Mouse (Mus musculus): ENCODE results near the gene Mpp2. TPM values are rescaled to one million over a fixed set of nuclear protein-coding genes. Genes with fewer than 3 reads are reported as not detected.

Gene Mpp2
- polyA plus RNA-seq, 1 experiment, result 4.3 TPM

DNA sequence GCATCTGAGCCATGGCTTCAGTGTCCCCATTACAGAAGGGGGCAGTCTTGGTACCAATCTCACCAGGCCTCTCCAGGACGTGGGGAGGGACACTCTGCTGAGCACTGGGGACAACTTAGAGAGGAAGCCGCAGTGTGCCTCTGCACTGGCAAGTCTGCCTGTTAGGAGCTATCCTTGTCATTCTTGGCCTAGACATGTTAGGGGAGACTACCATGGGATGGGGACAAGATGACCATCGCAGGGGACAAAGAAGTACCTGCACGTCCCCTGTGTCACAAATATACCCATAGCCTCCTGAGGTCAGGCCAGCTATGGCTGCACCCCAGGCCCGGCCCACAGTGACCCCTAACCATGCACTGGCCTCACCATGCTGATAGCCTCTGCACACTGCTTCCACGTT, 44.9 kb downstream of the Mpp2 start:
- peaks cover 52% of the 10 kb centered on the region for H3K27me3 ChIP-seq (ENCODE audit: control insufficient read depth, insufficient read depth, insufficient read length)
- no peak overlapping the region for H3ac ChIP-seq (ENCODE audit: control insufficient read depth, insufficient read length)
- no peaks in the 10 kb centered on the region for H3K36me3 ChIP-seq (ENCODE audit: control insufficient read depth, insufficient read depth)
- no peaks in the 10 kb centered on the region for H3K79me2 ChIP-seq (ENCODE audit: control insufficient read depth, insufficient read depth)
- no peak overlapping the region for H3K4me3 ChIP-seq
- TF ChIP-seq USF1 (IDR thresholded peaks at IDR 0.05; ENCODE audit: low read depth) (no peak), MYOG (IDR thresholded peaks at IDR 0.05; ENCODE audit: control insufficient read depth in 1 of 3, insufficient read depth in 1 of 3, insufficient read length in 2 of 3, low read depth in 2 of 3) (no peak), MYOD1 (IDR thresholded peaks at IDR 0.05; ENCODE audit: control insufficient read depth in 1 of 3, insufficient read length in 2 of 3, low read depth in 2 of 3) (no peak), POLR2AphosphoS2 (IDR thresholded peaks at IDR 0.05; ENCODE audit: insufficient read length, low read depth) (no peak), MAX (IDR thresholded peaks at IDR 0.05; ENCODE audit: low read depth) (no peak), E2F4 (IDR thresholded peaks at IDR 0.05; ENCODE audit: insufficient read depth) (no peak), TCF12 (IDR thresholded peaks at IDR 0.05; ENCODE audit: insufficient read depth, poor library complexity, severe bottlenecking) (no peak), SRF (IDR thresholded peaks at IDR 0.05; ENCODE audit: control insufficient read depth, insufficient read length, low read depth) (no peak), POLR2A (IDR thresholded peaks at IDR 0.05; ENCODE audit: insufficient read length, low read depth) (no peak), REST (IDR thresholded peaks at IDR 0.05; ENCODE audit: insufficient read depth, insufficient read length) (no peak), TCF3 (IDR thresholded peaks at IDR 0.05; ENCODE audit: insufficient read length, low read depth) (no peak)
- no peak overlapping the region for H3K4me2 ChIP-seq (ENCODE audit: low read depth)

DNA sequence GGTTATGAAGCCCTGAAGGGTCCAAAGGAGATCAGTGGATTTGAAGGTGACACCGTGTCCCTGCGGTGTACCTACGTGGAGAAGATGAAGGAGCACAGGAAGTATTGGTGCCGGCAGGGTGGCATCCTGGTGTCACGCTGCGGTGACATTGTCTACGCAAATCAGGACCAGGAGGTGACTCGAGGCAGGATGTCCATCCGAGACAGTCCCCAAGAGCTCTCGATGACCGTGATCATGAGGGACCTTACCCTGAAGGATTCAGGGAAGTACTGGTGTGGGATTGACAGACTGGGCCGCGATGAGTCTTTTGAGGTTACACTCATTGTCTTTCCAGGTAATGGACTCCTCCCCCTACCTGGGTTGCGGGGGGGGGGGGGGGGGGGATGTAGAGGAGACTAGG, 45.3 kb downstream of the Mpp2 start:
- Histone ChIP-seq H3K4me2 (ENCODE audit: low read depth) (no peak overlapping the region), H3K4me3 (no peak overlapping the region), H3K27me3 (ENCODE audit: control insufficient read depth, insufficient read depth, insufficient read length) (peaks cover 52% of the 10 kb centered on the region), H3K79me2 (ENCODE audit: control insufficient read depth, insufficient read depth) (no peaks in the 10 kb centered on the region), H3K36me3 (ENCODE audit: control insufficient read depth, insufficient read depth) (no peaks in the 10 kb centered on the region), H3ac (ENCODE audit: control insufficient read depth, insufficient read length) (no peak overlapping the region)
- TF ChIP-seq SRF (IDR thresholded peaks at IDR 0.05; ENCODE audit: control insufficient read depth, insufficient read length, low read depth) (no peak), TCF3 (IDR thresholded peaks at IDR 0.05; ENCODE audit: insufficient read length, low read depth) (no peak), USF1 (IDR thresholded peaks at IDR 0.05; ENCODE audit: low read depth) (no peak), POLR2A (IDR thresholded peaks at IDR 0.05; ENCODE audit: insufficient read length, low read depth) (no peak), REST (IDR thresholded peaks at IDR 0.05; ENCODE audit: insufficient read depth, insufficient read length) (no peak), MAX (IDR thresholded peaks at IDR 0.05; ENCODE audit: low read depth) (no peak), MYOD1 (IDR thresholded peaks at IDR 0.05; ENCODE audit: control insufficient read depth in 1 of 3, insufficient read length in 2 of 3, low read depth in 2 of 3) (no peak), CEBPB (IDR thresholded peaks at IDR 0.05; ENCODE audit: insufficient read depth, poor library complexity, severe bottlenecking) (no peak), MYOG (IDR thresholded peaks at IDR 0.05; ENCODE audit: control insufficient read depth in 1 of 3, insufficient read depth in 1 of 3, insufficient read length in 2 of 3, low read depth in 2 of 3) (no peak), TCF12 (IDR thresholded peaks at IDR 0.05; ENCODE audit: insufficient read depth, poor library complexity, severe bottlenecking) (no peak), E2F4 (IDR thresholded peaks at IDR 0.05; ENCODE audit: insufficient read depth) (no peak), POLR2AphosphoS2 (IDR thresholded peaks at IDR 0.05; ENCODE audit: insufficient read length, low read depth) (no peak)

DNA sequence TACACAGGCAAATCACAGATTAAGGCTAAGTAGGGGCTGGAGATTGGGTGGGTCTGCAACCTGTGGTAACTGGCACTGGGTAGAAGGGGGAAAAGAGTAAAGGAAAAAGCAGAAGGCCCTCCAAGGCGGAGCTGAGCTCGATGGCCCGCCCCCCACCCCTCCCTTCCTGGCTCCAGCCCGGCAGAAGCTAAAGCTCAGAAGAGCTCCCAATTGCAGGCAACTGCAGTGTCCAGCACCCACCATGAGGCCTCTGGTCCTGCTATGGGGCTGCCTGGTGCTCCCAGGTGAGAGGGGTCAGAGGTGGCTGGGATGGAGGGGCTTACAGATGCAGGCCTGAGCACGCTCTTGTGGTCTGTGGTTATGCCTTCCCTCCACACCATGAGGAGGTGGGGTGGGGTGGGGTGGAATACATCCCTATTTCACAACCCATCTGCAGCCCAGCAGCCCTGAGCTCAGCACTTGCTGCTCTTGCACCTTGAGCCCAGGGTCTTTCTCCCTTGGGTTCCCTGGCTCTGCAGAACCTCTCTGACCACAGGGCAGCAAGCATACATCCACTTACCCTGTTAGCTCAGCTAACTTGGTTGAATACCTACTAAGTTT, 46.9 kb downstream of the Mpp2 start, which contains the start of gene Cd300lg:
TSS of gene Cd300lg (plus strand) at position 160 of the 600 bp plus-strand sequence.
- Histone ChIP-seq H3K36me3 (ENCODE audit: control insufficient read depth, insufficient read depth) (no peaks in the 10 kb centered on the region), H3K4me2 (ENCODE audit: low read depth) (no peak within 1 kb of the TSS), H3ac (ENCODE audit: control insufficient read depth, insufficient read length) (no peak within 1 kb of the TSS)

DNA sequence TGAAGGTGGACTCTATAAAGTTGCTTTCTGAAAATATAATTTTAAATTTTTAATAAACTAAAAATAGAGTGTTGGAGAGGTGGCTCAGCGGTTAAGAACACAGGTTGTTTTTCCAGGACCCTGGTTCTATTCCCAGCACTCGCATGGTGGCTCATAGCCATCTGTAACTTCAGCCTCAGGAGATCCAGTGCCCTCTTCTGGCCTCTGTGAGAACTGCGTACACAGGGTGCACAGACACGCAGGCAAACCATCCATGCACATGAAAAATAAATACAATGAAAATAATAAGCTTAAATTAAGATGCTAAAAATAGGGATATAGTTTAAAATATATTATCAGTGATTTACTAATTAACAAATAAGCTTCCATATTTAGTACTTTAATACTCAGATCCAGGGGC, 47.7 kb downstream of the Mpp2 start:
- peaks cover 51% of the 10 kb centered on the region for H3K27me3 ChIP-seq (ENCODE audit: control insufficient read depth, insufficient read depth, insufficient read length)
- H3K4me3 ChIP-seq, result no peak overlapping the region
- TF ChIP-seq TCF3 (IDR thresholded peaks at IDR 0.05; ENCODE audit: insufficient read length, low read depth), result no peak
- no peak for TF ChIP-seq MAX (IDR thresholded peaks at IDR 0.05; ENCODE audit: low read depth)
- no peak for TF ChIP-seq MYOD1 (IDR thresholded peaks at IDR 0.05; ENCODE audit: control insufficient read depth in 1 of 3, insufficient read length in 2 of 3, low read depth in 2 of 3)
- TF ChIP-seq REST (IDR thresholded peaks at IDR 0.05; ENCODE audit: insufficient read depth, insufficient read length), result no peak
- TF ChIP-seq MYOG (IDR thresholded peaks at IDR 0.05; ENCODE audit: control insufficient read depth in 1 of 3, insufficient read depth in 1 of 3, insufficient read length in 2 of 3, low read depth in 2 of 3), result no peak
- no peak for TF ChIP-seq E2F4 (IDR thresholded peaks at IDR 0.05; ENCODE audit: insufficient read depth)
- no peak for TF ChIP-seq CEBPB (IDR thresholded peaks at IDR 0.05; ENCODE audit: insufficient read depth, poor library complexity, severe bottlenecking)
- no peak for TF ChIP-seq POLR2A (IDR thresholded peaks at IDR 0.05; ENCODE audit: insufficient read length, low read depth)
- TF ChIP-seq SRF (IDR thresholded peaks at IDR 0.05; ENCODE audit: control insufficient read depth, insufficient read length, low read depth), result no peak
- no peak for TF ChIP-seq POLR2AphosphoS2 (IDR thresholded peaks at IDR 0.05; ENCODE audit: insufficient read length, low read depth)
- no peak for TF ChIP-seq TCF12 (IDR thresholded peaks at IDR 0.05; ENCODE audit: insufficient read depth, poor library complexity, severe bottlenecking)
- no peak for TF ChIP-seq USF1 (IDR thresholded peaks at IDR 0.05; ENCODE audit: low read depth)
- no peak overlapping the region for H3ac ChIP-seq (ENCODE audit: control insufficient read depth, insufficient read length)
- H3K36me3 ChIP-seq (ENCODE audit: control insufficient read depth, insufficient read depth), result no peaks in the 10 kb centered on the region
- no peaks in the 10 kb centered on the region for H3K79me2 ChIP-seq (ENCODE audit: control insufficient read depth, insufficient read depth)
- H3K4me2 ChIP-seq (ENCODE audit: low read depth), result no peak overlapping the region

More for the DNA sequence above, 46.9 kb downstream of the Mpp2 start, which contains the start of gene Cd300lg:
- Histone ChIP-seq H3K27me3 (ENCODE audit: control insufficient read depth, insufficient read depth, insufficient read length) (peaks cover 56% of the 10 kb centered on the region), H3K79me2 (ENCODE audit: control insufficient read depth, insufficient read depth) (no peaks in the 10 kb centered on the region), H3K4me3 (no peak within 1 kb of the TSS)
- TF ChIP-seq MYOD1 (IDR thresholded peaks at IDR 0.05; ENCODE audit: control insufficient read depth in 1 of 3, insufficient read length in 2 of 3, low read depth in 2 of 3), result no peak

DNA sequence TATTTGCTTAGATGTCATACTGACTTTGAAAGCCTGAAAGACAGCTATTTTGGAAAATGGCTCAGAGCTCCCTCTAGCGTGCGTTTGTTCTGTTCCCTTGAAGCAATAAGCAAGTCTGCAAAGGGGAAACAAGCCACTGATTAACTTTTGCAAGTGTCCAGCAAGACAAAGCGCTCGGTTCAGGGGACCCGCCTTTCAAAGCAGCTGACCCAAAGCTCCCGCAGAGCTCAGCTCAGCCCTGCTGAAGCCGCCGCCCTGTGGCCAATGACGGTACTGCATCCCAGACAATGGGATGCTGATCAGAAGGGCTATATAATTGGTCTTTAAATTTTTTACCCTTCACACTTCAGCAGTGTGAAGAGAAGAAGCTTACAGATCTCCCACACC, 48.2 kb downstream of the Mpp2 start:
- Histone ChIP-seq H3K79me2 (ENCODE audit: control insufficient read depth, insufficient read depth) (no peaks in the 10 kb centered on the region), H3K4me2 (ENCODE audit: low read depth) (no peak overlapping the region)
- TF ChIP-seq POLR2A (IDR thresholded peaks at IDR 0.05; ENCODE audit: insufficient read length, low read depth), result no peak
- peak in 1 of 3 experiments; percentile 9 for TF ChIP-seq MYOD1 (IDR thresholded peaks at IDR 0.05; ENCODE audit: control insufficient read depth in 1 of 3, insufficient read length in 2 of 3, low read depth in 2 of 3)
- peak in 1 of 3 experiments; percentile 8 for TF ChIP-seq MYOG (IDR thresholded peaks at IDR 0.05; ENCODE audit: control insufficient read depth in 1 of 3, insufficient read depth in 1 of 3, insufficient read length in 2 of 3, low read depth in 2 of 3)

More for the DNA sequence above, 48.2 kb downstream of the Mpp2 start:
- Histone ChIP-seq H3ac (ENCODE audit: control insufficient read depth, insufficient read length) (no peak overlapping the region), H3K4me3 (no peak overlapping the region), H3K27me3 (ENCODE audit: control insufficient read depth, insufficient read depth, insufficient read length) (peaks cover 50% of the 10 kb centered on the region), H3K36me3 (ENCODE audit: control insufficient read depth, insufficient read depth) (no peaks in the 10 kb centered on the region)
